Mouse (Mus musculus) heart, postnatal 14 days (tissue): ENCODE measurements around the gene Card6. TPM values are rescaled to one million over a fixed set of nuclear protein-coding genes. Genes with fewer than 3 reads are reported as not detected.

ENCODE experiments used
- DNase-seq, 2 experiments: peaks; one replicate each; pipeline ENCODE4 v3.0.0; 2021 to 2022
- intact Hi-C: fragments of 180-260 bp; cut with DNase I; formaldehyde crosslinking; loops from one replicate; pipeline ENCODE4 v1.15.1; 2025
- total RNA-seq, 2 experiments: library from RNA; stranded (reverse); gene quantifications; 2 replicates each; pipeline ENCODE4 v1.2.3; 2021

Gene Card6
- total RNA-seq, 2 experiments from 2014 or later, result 5.5 to 5.9 TPM

- DNase-seq, result no peak
- intact Hi-C loops, result no loop called here
Observed at GRCm38 (mm10) chr15:5097376-5097775, 11.0 kb downstream of the Card6 start.

GRCm38 (mm10) chr15:5095534-5096301 lies 12.6 kb downstream of the Card6 start:
- intact Hi-C loops, result no loop called here

GRCm38 (mm10) chr15:5090131-5090530 lies 18.2 kb downstream of the Card6 start:
- intact Hi-C loops, result no loop called here
- DNase-seq, result no peak

More at GRCm38 (mm10) chr15:5095534-5096301, 12.6 kb downstream of the Card6 start:
- DNase-seq, result no peak

GRCm38 (mm10) chr15:5088850-5089608 lies 19.3 kb downstream of the Card6 start:
- intact Hi-C loops, result no loop called here
- DNase-seq, result no peak

- peak in 1 of 2 experiments; percentile 11 for DNase-seq
- intact Hi-C loops, result no loop called here
Observed at GRCm38 (mm10) chr15:5086162-5086561, 22.2 kb downstream of the Card6 start.

- DNase-seq, result no peak
- intact Hi-C loops, result no loop called here
Observed at GRCm38 (mm10) chr15:5081235-5081634, 27.1 kb downstream of the Card6 start.

- DNase-seq, result peak; percentile 33 to 47
- intact Hi-C loops, result no loop called here
Observed at GRCm38 (mm10) chr15:5068801-5069518, 39.4 kb downstream of the Card6 start.

- peak; percentile 18 to 27 for DNase-seq
- intact Hi-C loops, result no loop called here
Observed at GRCm38 (mm10) chr15:5063635-5064034, 44.7 kb downstream of the Card6 start, which contains the start of gene C7. Gene C7, minus strand, starts transcription at chr15:5063740.

Other genes starting within 250 kb of the Card6 start
- gene Mroh2b, start 209.8 kb downstream of the Card6 start, total RNA-seq, result not detected
- 1 to 10 TPM in 1 of 2 experiments, under 1 TPM in 1; 0.61 to 1.3 TPM for gene C7, start 44.8 kb downstream of the Card6 start, total RNA-seq
- 100 to 1,000 TPM; 183 to 196 TPM for gene Rpl37, start 8.1 kb upstream of the Card6 start, total RNA-seq
- 10 to 100 TPM; 14.0 to 15.7 TPM for gene Prkaa1, start 35.3 kb upstream of the Card6 start, total RNA-seq
- gene Ttc33, start 77.0 kb upstream of the Card6 start, total RNA-seq, result 10 to 100 TPM; 30.6 to 33.4 TPM
- gene Ptger4, start 135.6 kb upstream of the Card6 start, total RNA-seq, result 1 to 10 TPM; 2.8 to 3.0 TPM